Mouse (Mus musculus) megakaryocyte, embryonic 14.5 days (primary cell): Measurements from ENCODE around the gene Zfp871.

ENCODE experiments used
- FLI1 ChIP-seq: IDR thresholded peaks from 2 replicates; pipeline ENCODE4 v1.6.1; 2012; ENCODE audit warnings: low read length, inconsistent platforms, mixed read lengths
- GATA1 ChIP-seq: IDR thresholded peaks from 3 replicates; pipeline ENCODE4 v1.6.1; 2012; ENCODE audit warnings: mixed read lengths, low read length, inconsistent platforms, borderline replicate concordance

DNA sequence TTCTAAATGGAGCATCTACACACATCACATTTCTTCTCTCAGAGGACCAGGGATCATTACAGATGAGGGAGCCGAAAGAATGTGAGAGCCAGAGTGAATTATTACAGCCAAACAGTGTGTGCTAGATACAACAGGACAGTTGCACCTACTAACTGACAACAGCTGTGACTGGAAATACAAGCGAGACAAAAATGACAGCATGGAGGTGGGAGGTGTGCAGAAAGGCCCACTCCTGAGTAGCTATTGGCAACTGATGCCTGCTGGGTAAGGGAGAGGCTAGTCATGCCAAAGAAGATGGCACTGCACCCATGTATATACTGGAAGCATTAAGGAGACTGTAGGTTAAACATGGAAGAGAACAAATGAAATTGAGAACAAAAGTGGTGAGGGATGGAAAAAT, 21.7 kb downstream of the Zfp871 start:
- no peak for TF ChIP-seq FLI1
- no peak for TF ChIP-seq GATA1
